Mouse (Mus musculus) forelimb bud, embryonic 11.5 days (tissue): ENCODE measurements around the gene Dnajc8.
"Not testable (repeated sequence)": the region's sequence is repeated elsewhere in the genome, so short reads cannot be mapped to it uniquely, and the experiment has no call there.

Experiments
- DNase-seq: peaks from one replicate; pipeline ENCODE4 v3.0.0-alpha.2; 2012; ENCODE audit warnings: low read depth, low spot score

Gene Dnajc8

DNA sequence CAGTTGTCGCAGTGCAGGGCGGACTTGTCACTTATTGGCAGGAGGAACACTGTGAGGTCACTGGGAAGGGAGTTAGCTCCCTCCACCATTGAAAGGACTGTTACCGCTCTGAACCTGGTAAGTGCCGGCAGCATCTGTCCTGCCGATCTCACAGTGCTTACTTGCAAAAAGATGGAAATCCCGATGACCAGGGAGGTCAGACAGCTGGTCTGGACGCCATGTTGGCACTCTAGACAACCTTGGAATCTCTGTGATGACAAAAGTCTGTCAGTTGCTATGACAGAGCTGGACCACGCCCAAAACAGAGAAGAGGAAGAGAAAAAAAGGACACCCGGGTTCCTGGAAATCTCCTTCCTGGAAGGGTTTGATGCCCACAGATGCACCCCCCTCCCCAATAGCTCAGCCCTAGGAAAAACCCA is 32.0 kb downstream of the Dnajc8 start:
- no peak for DNase-seq

DNA sequence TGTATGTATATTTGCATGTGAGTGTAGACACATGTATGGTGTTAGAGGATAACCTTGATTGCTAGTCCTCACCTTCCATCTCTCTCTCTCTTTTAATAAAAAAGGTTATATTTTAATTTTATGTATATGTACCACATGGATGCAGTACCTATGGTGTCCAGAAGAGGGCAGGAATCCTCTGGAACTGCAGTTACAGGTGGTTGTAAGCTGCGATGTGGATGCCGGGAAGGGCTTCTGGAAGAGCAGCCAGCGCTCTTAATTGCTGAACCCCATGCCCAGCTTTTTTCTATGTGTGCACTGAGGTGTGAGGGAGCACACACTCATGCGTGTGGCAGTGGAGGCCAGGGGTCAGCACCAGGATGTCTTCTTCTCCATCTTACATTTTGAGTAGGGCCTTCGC is 33.8 kb downstream of the Dnajc8 start:
- no peak for DNase-seq

DNA sequence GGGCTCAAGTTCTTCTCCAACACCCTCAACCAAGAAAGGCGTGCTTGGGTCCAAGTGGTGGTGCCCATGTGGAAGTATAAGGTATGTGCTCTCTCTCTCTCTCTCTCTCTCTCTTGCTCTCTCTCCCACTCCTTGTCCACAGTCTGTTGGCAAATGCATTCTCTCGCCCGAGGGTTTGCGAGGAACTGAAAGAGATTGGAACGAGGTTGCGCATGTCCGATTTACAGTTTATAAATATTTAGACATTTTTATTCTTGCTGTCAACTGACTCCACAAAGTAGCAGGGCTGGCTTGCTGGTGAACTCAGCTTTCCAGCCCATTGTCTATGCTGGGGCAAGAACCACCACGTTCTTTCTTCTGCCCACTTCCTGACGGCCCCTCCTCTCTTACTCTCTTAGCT is 35.8 kb downstream of the Dnajc8 start:
- DNase-seq = no peak

DNA sequence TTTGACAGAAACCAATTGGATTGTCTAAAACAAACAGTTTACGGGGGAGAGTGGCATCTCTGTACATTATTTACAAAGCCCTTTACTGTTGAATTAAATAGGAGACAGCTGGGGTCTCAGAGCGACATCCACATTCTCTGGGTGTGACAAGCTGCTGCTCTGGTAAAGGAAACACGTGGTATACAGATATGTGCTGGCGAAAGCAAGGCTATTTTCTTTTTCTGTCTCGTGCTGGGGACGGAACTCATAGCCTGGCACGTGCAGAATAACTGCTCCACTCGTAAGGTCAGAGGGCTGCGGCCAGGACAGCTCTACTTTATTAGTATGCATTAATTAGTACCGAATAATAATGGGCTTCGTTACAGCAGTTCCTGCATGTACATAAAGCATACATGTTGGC is 38.0 kb downstream of the Dnajc8 start:
- DNase-seq = no peak

DNA sequence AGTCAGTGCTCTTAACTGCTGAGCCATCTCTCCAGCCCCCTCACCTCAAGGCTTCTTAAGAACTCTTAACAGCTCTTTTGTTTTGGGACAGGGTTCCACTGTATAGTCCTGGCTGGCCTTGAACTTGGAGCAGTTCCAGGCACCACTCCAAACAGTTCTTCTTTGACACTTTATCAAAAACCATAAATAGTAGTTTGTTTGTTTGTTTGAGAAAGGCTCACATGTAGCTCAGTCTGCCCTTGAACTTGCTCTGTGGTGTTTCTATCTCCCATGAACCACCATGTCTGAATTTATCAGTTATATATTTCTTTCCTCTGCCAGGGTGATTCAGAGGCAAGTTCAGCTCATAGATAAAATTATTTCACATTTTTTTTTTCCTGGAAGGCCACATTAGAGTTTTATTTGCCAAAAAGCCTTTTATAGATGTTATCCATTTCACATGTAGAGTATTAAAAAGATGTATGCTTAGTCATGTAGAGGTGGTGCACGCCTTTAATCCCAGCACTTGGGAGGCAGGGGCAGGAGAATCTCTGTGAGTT is 39.5 kb downstream of the Dnajc8 start:
- DNase-seq = no peak

- DNase-seq = no peak
Observed at GRCm38 (mm10) chr4:132583781-132584180, 48.4 kb downstream of the Dnajc8 start.

DNA sequence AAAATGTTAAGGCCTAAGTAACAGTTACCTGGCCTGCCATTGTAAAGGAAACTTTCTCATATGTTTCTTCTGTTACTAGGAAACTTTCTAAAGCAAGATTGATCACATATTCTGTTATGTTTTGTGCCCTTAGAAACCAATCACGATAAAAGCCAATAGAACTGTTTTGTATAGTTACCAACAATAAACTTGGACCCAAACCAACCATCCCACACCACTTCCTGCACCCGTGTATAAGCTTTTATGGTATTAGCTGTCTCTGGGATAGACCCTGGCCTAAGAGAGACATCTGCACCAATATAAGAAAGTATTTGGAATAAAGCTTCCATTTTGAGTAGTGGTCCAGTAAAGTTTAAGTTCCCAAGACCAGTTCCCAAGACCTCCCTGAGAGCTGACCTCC is 49.6 kb downstream of the Dnajc8 start:
- DNase-seq = no peak

DNA sequence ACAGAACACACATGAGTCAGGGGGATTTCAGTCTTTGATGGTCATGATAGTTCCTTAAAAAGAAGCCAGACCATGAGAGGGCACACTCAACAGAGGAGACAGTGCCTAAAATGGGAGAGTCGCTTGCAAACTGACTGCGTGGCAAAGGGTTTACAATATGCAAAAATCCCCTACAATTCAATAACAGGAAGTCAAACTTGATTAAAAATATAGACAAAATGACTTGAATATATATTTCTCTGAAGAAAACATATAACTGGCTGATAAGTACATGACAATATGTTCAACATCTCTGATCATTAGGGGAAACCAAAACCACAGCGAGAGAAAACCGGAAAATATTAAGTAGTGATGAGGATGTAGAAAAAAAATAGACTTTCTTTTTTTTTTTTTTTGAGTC is 50.9 kb downstream of the Dnajc8 start:
- DNase-seq = no peak

DNA sequence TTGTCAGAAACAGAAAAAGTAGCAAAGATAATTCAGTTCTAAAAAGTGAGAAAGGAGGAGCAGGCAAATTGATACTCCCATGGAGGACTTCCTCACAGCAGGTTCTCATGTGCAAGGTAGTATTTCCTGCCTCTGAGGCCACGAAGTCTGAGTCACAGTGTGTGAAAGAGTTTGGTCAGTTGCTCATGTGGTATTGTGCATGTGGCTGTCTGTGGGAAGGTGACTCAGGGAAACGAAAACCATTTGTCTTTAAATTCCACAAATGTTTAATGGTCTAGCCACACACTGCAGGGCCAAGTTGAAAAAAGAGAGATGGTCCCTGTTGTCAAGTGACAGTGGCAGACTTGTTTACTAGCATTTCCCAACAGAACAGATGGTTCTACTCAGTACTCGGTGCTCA is 53.2 kb downstream of the Dnajc8 start:
- no peak for DNase-seq

DNA sequence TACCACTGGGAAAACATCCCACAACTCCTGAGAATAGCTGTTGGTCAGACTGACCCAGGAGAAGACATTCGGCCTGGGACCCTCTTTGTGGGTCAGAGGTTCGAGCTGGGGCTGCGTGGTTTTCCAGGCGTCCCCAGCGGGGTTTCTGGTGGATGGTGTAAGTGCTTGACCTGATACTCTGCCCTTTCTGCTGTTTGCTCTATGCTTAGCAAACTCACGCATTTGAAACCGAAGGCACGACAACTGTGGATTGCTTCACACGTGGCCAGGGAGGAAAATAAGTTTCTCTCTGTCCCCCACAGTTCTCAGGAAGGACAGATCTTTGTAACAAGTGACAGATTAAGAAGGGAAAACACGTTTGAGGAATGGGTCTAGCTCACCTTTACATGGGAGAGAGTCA is 55.3 kb downstream of the Dnajc8 start:
- no peak for DNase-seq

DNA sequence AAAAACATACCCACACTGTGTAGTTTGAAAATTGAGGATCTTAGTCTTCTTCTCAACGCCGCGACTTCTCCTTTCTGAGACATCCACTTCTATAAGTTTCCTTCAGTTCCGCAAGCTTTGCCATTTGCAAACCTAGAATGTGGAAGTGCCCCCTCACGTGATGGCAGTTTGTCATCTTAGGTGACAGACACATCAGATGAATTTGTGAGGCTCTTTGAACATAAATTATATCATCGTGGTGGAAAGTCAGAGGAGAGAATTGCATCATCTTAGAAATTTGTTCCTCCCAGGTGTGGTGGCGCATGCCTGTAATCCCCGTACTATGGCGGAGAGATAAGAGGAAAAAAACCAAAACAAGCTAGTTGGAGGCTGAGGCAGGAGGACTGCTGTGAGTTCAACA is 57.6 kb downstream of the Dnajc8 start:
- no peak for DNase-seq

DNA sequence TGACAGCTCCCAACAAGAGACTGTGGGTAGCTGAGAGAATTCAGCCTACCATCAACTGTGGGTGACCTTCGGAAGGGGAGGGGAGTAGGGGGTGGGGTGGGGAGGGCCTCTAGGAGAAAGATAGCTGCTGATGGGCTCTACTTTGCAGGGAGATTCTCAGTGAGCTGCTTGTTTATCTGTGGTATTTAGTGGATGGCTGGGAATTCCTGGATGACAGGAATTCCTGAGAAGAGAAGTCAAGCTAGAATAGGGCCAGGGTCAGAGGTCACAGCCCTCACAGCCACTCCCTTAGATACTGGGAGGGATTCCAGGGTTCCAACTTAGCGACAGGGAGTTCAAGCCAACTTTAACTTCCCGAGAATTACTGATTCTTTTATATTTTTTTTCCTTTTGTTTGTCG is 58.8 kb downstream of the Dnajc8 start:
- no peak for DNase-seq

- DNase-seq = no peak
Observed at GRCm38 (mm10) chr4:132598861-132599260, 63.5 kb downstream of the Dnajc8 start.

DNA sequence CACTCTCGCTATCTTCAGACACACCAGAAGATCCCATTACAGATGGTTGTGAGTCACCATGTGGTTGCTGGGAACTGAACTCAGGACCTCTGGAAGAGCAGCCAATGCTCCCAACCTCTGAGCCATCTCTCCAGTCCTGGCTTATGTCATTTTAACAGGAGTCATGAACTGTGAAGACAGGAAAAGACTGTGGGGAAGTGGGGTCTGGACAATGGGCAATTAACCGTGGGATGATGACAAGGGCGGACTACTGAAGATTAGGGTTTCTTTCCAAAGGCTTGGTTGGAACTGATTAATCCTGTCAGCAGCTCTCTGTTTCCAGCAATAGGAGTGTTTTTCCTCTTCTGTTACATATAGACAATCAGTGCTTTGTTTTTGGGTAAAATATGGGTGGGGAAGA is 64.4 kb downstream of the Dnajc8 start:
- no peak for DNase-seq

GRCm38 (mm10) chr4:132600465-132600864 is 65.1 kb downstream of the Dnajc8 start:
- no peak for DNase-seq

GRCm38 (mm10) chr4:132601242-132601641 is 65.9 kb downstream of the Dnajc8 start:
- not testable (repeated sequence) for DNase-seq
